Comparison of ENCODE assay signal across 13 mouse cellular contexts in genomic region chr1:52179939-52180568, GRCm38 (mm10).
"Had no signal": no experiment of that assay in that cellular context is flagged by ENCODE, and none has a peak within 500 bp of the region (broad histone marks: within the 10 kb centered on the region; RNA-seq: fewer than 3 reads in every experiment).

No protein-coding gene starts in this region.

- H3K27me3 ChIP-seq: kidney, embryonic 15.5 days; liver, embryonic 15.5 days; midbrain, embryonic 15.5 days; neural tube, embryonic 13.5 days had no signal

- H3K4me1 ChIP-seq: kidney, embryonic 15.5 days; liver, embryonic 15.5 days; midbrain, embryonic 10.5 days; midbrain, embryonic 15.5 days; neural tube, embryonic 13.5 days had no signal

- DNase-seq: kidney, postnatal 14 days; lung, embryonic 14.5 days; lung, postnatal 10 days; lung, postnatal 4 days; right cerebral cortex, adult 18-20 months; right cerebral cortex, postnatal 25 days; thymus, postnatal 36 days had no signal

- H3K4me3 ChIP-seq: kidney, embryonic 15.5 days; limb, embryonic 10.5 days; liver, embryonic 15.5 days; midbrain, embryonic 10.5 days; midbrain, embryonic 15.5 days; neural tube, embryonic 13.5 days had no signal

- H3K27ac ChIP-seq: kidney, embryonic 15.5 days; limb, embryonic 10.5 days; liver, embryonic 15.5 days; midbrain, embryonic 10.5 days; midbrain, embryonic 15.5 days; neural tube, embryonic 13.5 days had no signal
